Mouse (Mus musculus) heart, embryonic 11.5 days (tissue): ENCODE results near the gene Elf5. TPM values are rescaled to one million over a fixed set of nuclear protein-coding genes. Genes with fewer than 3 reads are reported as not detected.
A peak's percentile ranks its signal among the peaks of the same experiment; 100 is the strongest.

Experiments used
- ATAC-seq: fragments of 200-750 bp; cut with Nextera tagmentation; replicated peaks from 2 replicates; pipeline ENCODE4 v1.8.0; 2017; ENCODE audit warnings: moderate library complexity; ENCODE audit not compliant: insufficient number of reproducible peaks, low FRiP score, low TSS enrichment
- H3K27ac ChIP-seq: fragments of 300-500 bp; sonication (generic); 2 replicates; pipeline ENCODE4 v1.5.1; 2014; ENCODE audit warnings: mild to moderate bottlenecking, low read depth, low read length
- H3K27me3 ChIP-seq: fragments of 300-500 bp; sonication (generic); 2 replicates; pipeline ENCODE4 v1.6.1; 2014; ENCODE audit warnings: mild to moderate bottlenecking, low read length, mixed read lengths; ENCODE audit not compliant: control insufficient read depth, insufficient read depth
- H3K36me3 ChIP-seq: fragments of 300-500 bp; sonication (generic); 2 replicates; pipeline ENCODE4 v1.6.1; 2014; ENCODE audit warnings: mild to moderate bottlenecking, low read length, moderate library complexity, mixed read lengths; ENCODE audit not compliant: control insufficient read depth, insufficient read depth
- H3K4me1 ChIP-seq: fragments of 300-500 bp; sonication (generic); 2 replicates; pipeline ENCODE4 v1.6.1; 2014; ENCODE audit warnings: low read length; ENCODE audit not compliant: control insufficient read depth, insufficient read depth
- H3K4me2 ChIP-seq: fragments of 300-500 bp; sonication (generic); 2 replicates; pipeline ENCODE4 v1.6.1; 2014; ENCODE audit warnings: mild to moderate bottlenecking, moderate library complexity
- H3K4me3 ChIP-seq: fragments of 300-500 bp; sonication (generic); 2 replicates; pipeline ENCODE4 v1.5.1; 2014; ENCODE audit warnings: low read depth, low read length
- H3K9ac ChIP-seq: fragments of 300-500 bp; sonication (generic); 2 replicates; pipeline ENCODE4 v1.6.1; 2014; ENCODE audit warnings: mild to moderate bottlenecking, low read depth, low read length, moderate library complexity
- H3K9me3 ChIP-seq: fragments of 300-500 bp; sonication (generic); replicated peaks from 2 replicates; pipeline ENCODE4 v1.6.1; 2016; ENCODE audit warnings: low read length; ENCODE audit not compliant: control insufficient read depth
- WGBS: fragments of 180-500 bp; shearing (Covaris S2); extraction: QIAGEN DNeasy Blood & Tissue Kit; methylation state at CpG from one replicate; pipeline ENCODE4 v1.1.7; 2014; ENCODE audit not compliant: insufficient replicate concordance; 5-methylcytosine and 5-hydroxymethylcytosine counted together
- polyA plus RNA-seq: library from polyadenylated mRNA; unstranded; fragments of >200 nt; fragmentation: Nextera tagmentation; extraction: Ambion mirVana; gene quantifications from 2 replicates; pipeline ENCODE4 v1.2.1, GENCODE M21; 2014

Gene Elf5
- polyA plus RNA-seq, 1 experiment from 2014 or later: not detected

- Histone ChIP-seq H3K4me3 (no peak overlapping the region), H3K9ac (no peak overlapping the region), H3K27me3 (no peaks in the 10 kb centered on the region), H3K4me1 (peaks cover 5% of the 10 kb centered on the region; the same call in 1 of the 2 replicates), H3K4me2 (0 out of 2 replicates have a peak overlapping the region, but pooled peaks have one; percentile 5), H3K9me3 (no peaks in the 10 kb centered on the region), H3K36me3 (no peaks in the 10 kb centered on the region), H3K27ac (no peak overlapping the region)
- 20% methylated on average over 12 of the region's 12 CpGs for WGBS
- no peak; the same call in 1 of the 2 replicates for ATAC-seq
These were observed 13.0 kb downstream of the Elf5 start for GRCm38 (mm10) chr2:103424349-103425026.

DNA sequence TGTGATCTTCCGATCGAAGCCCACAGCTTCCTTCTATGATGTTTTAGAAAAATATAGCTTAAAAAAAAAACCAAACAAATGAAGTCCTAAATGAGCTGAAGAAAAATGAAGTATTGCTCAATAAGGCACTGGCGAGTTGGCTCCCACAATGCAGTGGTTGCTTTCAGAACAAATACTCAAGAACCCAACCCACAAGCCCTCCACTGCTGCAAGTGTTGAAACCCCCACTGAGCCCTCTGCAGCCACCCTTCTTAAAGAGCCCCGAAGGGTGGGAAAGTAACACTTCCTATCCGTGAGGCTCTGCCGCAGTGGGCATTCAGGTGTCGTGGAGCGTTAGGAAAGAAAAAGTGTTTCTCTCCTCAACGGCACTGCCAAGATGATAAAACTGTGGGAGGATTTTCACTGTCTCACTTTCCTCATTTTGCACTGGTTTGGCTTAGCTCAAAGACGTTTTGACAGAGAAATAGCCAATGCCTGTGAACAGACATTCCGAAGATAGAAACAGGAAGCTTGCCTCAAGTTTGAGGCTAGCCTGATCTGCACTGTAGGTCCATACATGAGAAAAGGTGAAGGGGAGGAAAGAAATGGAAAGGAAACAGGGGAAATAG lies 14.1 kb downstream of the Elf5 start:
- WGBS: 54% methylated on average over 11 of the region's 11 CpGs
- Histone ChIP-seq H3K27me3 (no peaks in the 10 kb centered on the region), H3K36me3 (no peaks in the 10 kb centered on the region), H3K9me3 (no peaks in the 10 kb centered on the region), H3K27ac (no peak overlapping the region), H3K4me2 (no peak overlapping the region), H3K4me3 (no peak overlapping the region), H3K9ac (no peak overlapping the region), H3K4me1 (peaks cover 5% of the 10 kb centered on the region; the same call in 1 of the 2 replicates)
- no peak for ATAC-seq

DNA sequence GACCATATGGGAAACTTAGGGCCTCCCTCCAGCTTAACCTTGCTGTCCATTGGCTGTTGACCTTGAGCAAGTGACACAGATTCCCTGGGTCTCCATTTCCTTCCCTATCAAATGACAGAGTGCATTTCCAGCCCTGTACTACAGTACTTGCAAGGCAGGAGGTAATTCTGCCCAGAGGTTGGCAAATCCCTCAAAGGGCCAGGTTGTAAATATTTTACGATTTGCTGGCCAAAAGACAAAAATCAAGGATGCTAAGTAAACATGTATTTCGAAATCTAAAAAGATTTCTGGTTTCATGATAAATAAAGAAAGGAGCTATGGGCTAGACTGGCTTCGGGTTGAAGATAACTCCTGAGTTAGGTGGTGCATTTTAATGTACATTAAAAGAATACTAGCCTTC lies 16.9 kb downstream of the Elf5 start:
- Histone ChIP-seq H3K4me1 (peaks cover 9% of the 10 kb centered on the region; the same call in 1 of the 2 replicates), H3K9ac (no peak overlapping the region), H3K4me3 (no peak overlapping the region), H3K9me3 (no peaks in the 10 kb centered on the region), H3K36me3 (no peaks in the 10 kb centered on the region), H3K27ac (no peak overlapping the region), H3K4me2 (no peak overlapping the region), H3K27me3 (no peaks in the 10 kb centered on the region)
- no peak for ATAC-seq
- 83% methylated on average over 3 of the region's 3 CpGs for WGBS

DNA sequence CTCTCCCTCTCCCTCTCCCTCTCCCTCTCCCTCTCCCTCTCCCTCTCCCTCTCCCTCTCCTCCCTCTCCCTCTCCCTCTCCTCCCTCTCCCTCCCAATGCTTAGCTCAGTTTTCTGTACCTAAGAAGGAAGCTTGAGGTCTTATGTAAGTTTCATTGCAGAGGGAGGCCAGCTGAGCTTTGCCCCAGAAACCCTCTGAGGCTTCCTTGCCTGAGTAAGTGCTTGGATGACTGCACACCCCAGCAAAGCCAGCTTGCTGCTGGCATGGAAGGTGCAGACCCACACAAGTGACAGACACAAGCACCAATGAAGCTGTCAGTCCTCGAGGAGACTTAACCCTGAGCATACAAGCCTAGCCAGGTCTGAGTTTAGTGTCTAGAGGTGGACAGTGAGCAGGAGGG lies 19.2 kb downstream of the Elf5 start:
- WGBS: 25% methylated on average over 1 of the region's 1 CpGs
- no peaks in the 10 kb centered on the region for H3K9me3 ChIP-seq
- no peak overlapping the region for H3K4me2 ChIP-seq
- H3K27me3 ChIP-seq: no peaks in the 10 kb centered on the region
- H3K36me3 ChIP-seq: no peaks in the 10 kb centered on the region
- H3K9ac ChIP-seq: no peak overlapping the region
- ATAC-seq: no peak
- no peak overlapping the region for H3K27ac ChIP-seq
- peaks cover 9% of the 10 kb centered on the region; the same call in 1 of the 2 replicates for H3K4me1 ChIP-seq
- no peak overlapping the region for H3K4me3 ChIP-seq

DNA sequence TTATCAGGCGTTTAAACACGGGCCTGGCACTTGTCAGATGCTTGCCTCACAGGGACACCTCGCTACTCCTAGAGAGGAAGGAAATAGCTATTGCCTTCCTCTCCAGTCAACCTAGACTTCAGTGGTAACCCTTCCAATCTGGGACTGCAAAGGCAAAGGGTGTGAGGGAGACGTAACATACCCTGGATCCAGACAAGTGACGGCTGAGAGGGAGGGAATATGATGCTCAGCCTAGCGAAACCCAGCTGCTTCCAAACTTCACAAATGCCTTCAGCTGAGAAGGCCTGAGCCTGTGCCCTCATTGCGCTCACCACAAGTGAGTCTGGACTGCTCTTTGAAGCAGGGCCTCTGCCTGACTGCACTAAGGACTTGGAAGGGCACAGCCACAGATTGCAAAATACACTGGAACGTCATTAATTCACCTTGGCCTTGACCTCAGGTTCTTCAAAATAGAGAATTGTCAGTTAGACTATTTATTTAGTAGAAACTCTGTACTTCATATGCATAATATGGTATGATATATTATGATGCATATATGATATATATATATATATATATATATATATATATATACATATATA lies 21.3 kb downstream of the Elf5 start:
- 29% methylated on average over 8 of the region's 8 CpGs for WGBS
- Histone ChIP-seq H3K27me3 (no peaks in the 10 kb centered on the region), H3K9me3 (no peaks in the 10 kb centered on the region), H3K36me3 (no peaks in the 10 kb centered on the region), H3K4me2 (no peak overlapping the region), H3K4me1 (peaks cover 9% of the 10 kb centered on the region; the same call in 1 of the 2 replicates), H3K4me3 (no peak overlapping the region), H3K9ac (no peak overlapping the region), H3K27ac (0 out of 2 replicates have a peak overlapping the region, but pooled peaks have one; percentile 5)
- 0 out of 2 replicates have a peak, but pooled peaks have one; percentile 23 for ATAC-seq

GRCm38 (mm10) chr2:103435110-103435509 lies 23.6 kb downstream of the Elf5 start:
- H3K9ac ChIP-seq: no peak overlapping the region
- H3K27me3 ChIP-seq: no peaks in the 10 kb centered on the region
- H3K27ac ChIP-seq: no peak overlapping the region
- no peak overlapping the region for H3K4me3 ChIP-seq
- H3K4me1 ChIP-seq: peaks cover 15% of the 10 kb centered on the region
- H3K36me3 ChIP-seq: no peaks in the 10 kb centered on the region
- H3K9me3 ChIP-seq: no peaks in the 10 kb centered on the region
- ATAC-seq: no peak
- 65% methylated on average over 2 of the region's 2 CpGs for WGBS
- no peak overlapping the region for H3K4me2 ChIP-seq

- H3K4me2 ChIP-seq: no peak overlapping the region
- 37% methylated on average over 5 of the region's 5 CpGs for WGBS
- H3K27ac ChIP-seq: peak overlapping the region; percentile 36
- no peak overlapping the region for H3K9ac ChIP-seq
- no peaks in the 10 kb centered on the region for H3K9me3 ChIP-seq
- no peak overlapping the region for H3K4me3 ChIP-seq
- H3K36me3 ChIP-seq: no peaks in the 10 kb centered on the region
- H3K4me1 ChIP-seq: peaks cover 15% of the 10 kb centered on the region
- H3K27me3 ChIP-seq: no peaks in the 10 kb centered on the region
- ATAC-seq: no peak
These were observed 25.0 kb downstream of the Elf5 start for GRCm38 (mm10) chr2:103436534-103436933.

DNA sequence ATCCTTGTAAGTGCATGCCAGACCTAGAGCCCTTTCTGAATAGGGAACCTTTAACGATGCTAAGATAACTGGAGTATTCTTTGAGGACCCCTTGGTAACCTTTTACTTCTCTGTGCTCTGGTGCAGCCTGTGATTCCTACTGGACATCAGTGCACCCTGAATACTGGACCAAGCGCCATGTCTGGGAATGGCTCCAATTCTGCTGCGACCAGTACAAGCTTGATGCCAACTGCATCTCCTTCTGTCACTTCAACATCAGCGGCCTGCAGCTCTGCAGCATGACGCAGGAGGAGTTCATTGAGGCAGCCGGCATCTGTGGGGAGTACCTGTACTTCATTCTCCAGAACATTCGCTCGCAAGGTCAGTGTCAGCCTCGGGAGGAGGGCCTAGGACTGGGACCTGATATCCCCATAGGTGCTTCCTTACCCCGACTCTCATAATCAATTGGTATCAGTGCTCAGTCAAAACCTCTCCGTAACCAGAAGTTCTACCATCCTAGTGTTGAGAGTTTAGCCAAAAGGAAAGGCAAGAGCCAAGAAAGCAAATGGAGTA lies 27.7 kb downstream of the Elf5 start:
- ATAC-seq: no peak
- Histone ChIP-seq H3K27ac (no peak overlapping the region), H3K9me3 (no peaks in the 10 kb centered on the region), H3K4me1 (peaks cover 6% of the 10 kb centered on the region), H3K9ac (no peak overlapping the region), H3K27me3 (no peaks in the 10 kb centered on the region), H3K4me3 (no peak overlapping the region), H3K4me2 (no peak overlapping the region; the same call in 1 of the 2 replicates), H3K36me3 (no peaks in the 10 kb centered on the region)
- 83% methylated on average over 11 of the region's 11 CpGs for WGBS
